Mouse (Mus musculus): ENCODE measurements around the gene Gng7. TPM values are rescaled to one million over a fixed set of nuclear protein-coding genes. Genes with fewer than 3 reads are reported as not detected.

Gene Gng7
- total and polyA plus RNA-seq, 3 experiments: 0.24 to 0.47 TPM; not detected in 1

- H3K4me2 ChIP-seq (ENCODE audit: insufficient read depth, low read depth, poor library complexity, severe bottlenecking): no peak overlapping the region
- peaks cover 42 to 68% of the 10 kb centered on the region in 2 experiments for H3K4me1 ChIP-seq (ENCODE audit: control insufficient read depth in 1 of 2, insufficient read depth in 2 of 2)
- H3K27me3 ChIP-seq (replicated peaks): no peaks in the 10 kb centered on the region
- H3K36me3 ChIP-seq (replicated peaks in 1 of 2; ENCODE audit: control insufficient read depth in 1 of 2, insufficient read depth in 1 of 2, low read length in 1 of 2): no peaks in the 10 kb centered on the region
- dilution Hi-C loops (cut with MboI; ENCODE audit: extremely low pct_ligation_motif_present, extremely low pct_unique_long_range_greater_than_20kb, low sequenced_read_pairs): no loop called here
- H3K79me2 ChIP-seq (replicated peaks; ENCODE audit: control insufficient read depth, extremely low read depth, insufficient read depth, poor library complexity, severe bottlenecking): no peaks in the 10 kb centered on the region
- H3K9ac ChIP-seq (ENCODE audit: insufficient read depth, low read depth): no peak overlapping the region
- H3K4me3 ChIP-seq (replicated peaks in 1 of 3; ENCODE audit: low read depth in 2 of 3, low read length in 2 of 3, poor library complexity in 1 of 3): no peak overlapping the region
- H3K9me3 ChIP-seq (replicated peaks; ENCODE audit: low read length): no peaks in the 10 kb centered on the region
- in situ Hi-C loops (cut with MboI; ENCODE audit: low pct_ligation_motif_present, low pct_unique_long_range_greater_than_20kb, low sequenced_read_pairs): no loop called here
- no peak for DNase-seq (ENCODE audit: extremely low read depth)
- no peak overlapping the region for H3K27ac ChIP-seq (ENCODE audit: insufficient read depth, low read depth)
- TF ChIP-seq USF1 (IDR thresholded peaks at IDR 0.05; ENCODE audit: low read depth, low read length): no peak
- TF ChIP-seq NELFE (IDR thresholded peaks at IDR 0.05; ENCODE audit: low read depth, low read length): no peak
- TF ChIP-seq SIN3A (IDR thresholded peaks at IDR 0.05; ENCODE audit: low read length): no peak
- TF ChIP-seq MEF2A (IDR thresholded peaks at IDR 0.05; ENCODE audit: borderline replicate concordance, low read depth, low read length): peak; percentile 68
- TF ChIP-seq ELF1 (IDR thresholded peaks at IDR 0.05; ENCODE audit: low read depth, low read length): no peak
- no peak for TF ChIP-seq ZNF384 (IDR thresholded peaks at IDR 0.05; ENCODE audit: low read depth, low read length)
- no peak for TF ChIP-seq ZC3H11A (IDR thresholded peaks at IDR 0.05; ENCODE audit: low read depth, low read length)
- peak; percentile 54 for TF ChIP-seq BHLHE40 (IDR thresholded peaks at IDR 0.05; ENCODE audit: low read depth, low read length)
- TF ChIP-seq EP300 (IDR thresholded peaks at IDR 0.05; ENCODE audit: low read length): no peak
- TF ChIP-seq CHD2 (IDR thresholded peaks at IDR 0.05; ENCODE audit: low read length): no peak
- no peak for TF ChIP-seq GABPA (IDR thresholded peaks at IDR 0.05; ENCODE audit: insufficient replicate concordance, low read depth, low read length)
- no peak for TF ChIP-seq IRF4 (IDR thresholded peaks at IDR 0.05; ENCODE audit: low read depth, low read length)
- TF ChIP-seq MXI1 (IDR thresholded peaks at IDR 0.05; ENCODE audit: low read depth, low read length): no peak
- no peak for TF ChIP-seq MAZ (IDR thresholded peaks at IDR 0.05; ENCODE audit: low read depth, low read length)
- TF ChIP-seq MYC (IDR thresholded peaks at IDR 0.05; ENCODE audit: low read depth, low read length): no peak
- TF ChIP-seq SMC3 (IDR thresholded peaks at IDR 0.05; ENCODE audit: low read depth, low read length): no peak
Measured at GRCm38 (mm10) chr10:80963031-80963975, 51.4 kb downstream of the Gng7 start.

GRCm38 (mm10) chr10:80962585-80962984 lies 52.2 kb downstream of the Gng7 start:
- no peak overlapping the region for H3K4me2 ChIP-seq (ENCODE audit: insufficient read depth, low read depth, poor library complexity, severe bottlenecking)
- dilution Hi-C loops (cut with MboI; ENCODE audit: extremely low pct_ligation_motif_present, extremely low pct_unique_long_range_greater_than_20kb, low sequenced_read_pairs): no loop called here
- peaks cover 35 to 61% of the 10 kb centered on the region in 2 experiments for H3K4me1 ChIP-seq (ENCODE audit: control insufficient read depth in 1 of 2, insufficient read depth in 2 of 2)

More at GRCm38 (mm10) chr10:80962585-80962984, 52.2 kb downstream of the Gng7 start:
- TF ChIP-seq JUND (conservative IDR thresholded peaks at IDR 0.05; ENCODE audit: low read depth, low read length) (no peak), ZNF384 (IDR thresholded peaks at IDR 0.05; ENCODE audit: low read depth, low read length) (peak; percentile 44; the same call in 1 of the 2 replicates)
- Histone ChIP-seq H3K36me3 (replicated peaks in 1 of 2; ENCODE audit: control insufficient read depth in 1 of 2, insufficient read depth in 1 of 2, low read length in 1 of 2) (no peaks in the 10 kb centered on the region), H3K27me3 (replicated peaks) (no peaks in the 10 kb centered on the region), H3K27ac (ENCODE audit: insufficient read depth, low read depth) (no peak overlapping the region), H3K9ac (ENCODE audit: insufficient read depth, low read depth) (no peak overlapping the region), H3K4me3 (replicated peaks in 1 of 3; ENCODE audit: low read depth in 2 of 3, low read length in 2 of 3, poor library complexity in 1 of 3) (no peak overlapping the region), H3K79me2 (replicated peaks; ENCODE audit: control insufficient read depth, extremely low read depth, insufficient read depth, poor library complexity, severe bottlenecking) (no peaks in the 10 kb centered on the region), H3K9me3 (replicated peaks; ENCODE audit: low read length) (no peaks in the 10 kb centered on the region)
- no peak for DNase-seq (ENCODE audit: extremely low read depth)
- in situ Hi-C loops (cut with MboI; ENCODE audit: low pct_ligation_motif_present, low pct_unique_long_range_greater_than_20kb, low sequenced_read_pairs): no loop called here

All from CH12.LX (cell line).